Mouse (Mus musculus): ENCODE measurements around the gene Add2. TPM values are rescaled to one million over a fixed set of nuclear protein-coding genes. Genes with fewer than 3 reads are reported as not detected.

The Add2 gene
- polyA plus RNA-seq, 1 experiment: 6.7 TPM

DNA sequence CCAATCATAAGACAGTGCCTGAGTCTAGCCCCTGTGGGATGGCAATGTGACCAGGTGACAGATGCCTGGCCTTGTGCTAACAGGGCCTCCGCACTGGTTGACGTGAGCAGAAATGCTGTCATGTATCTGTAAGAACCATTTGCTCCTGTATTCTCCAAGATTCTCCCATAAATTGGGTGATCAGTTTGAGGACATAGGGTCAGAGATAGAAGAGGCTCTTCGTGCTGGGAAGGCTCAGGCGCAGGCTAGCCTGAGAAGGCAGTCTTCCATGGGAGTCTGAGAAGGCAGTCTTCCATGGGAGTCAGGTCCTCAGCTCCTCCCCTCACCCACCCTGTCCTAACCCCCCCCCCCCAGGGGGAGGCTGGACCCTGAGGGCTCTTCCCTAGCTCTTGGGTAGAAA lies 94.6 kb downstream of the Add2 start:
- no peak overlapping the region for H3K4me3 ChIP-seq (ENCODE audit: insufficient read depth, poor library complexity, severe bottlenecking)
- no peak overlapping the region for H3ac ChIP-seq (ENCODE audit: control insufficient read depth, insufficient read length, low read depth)
- no peaks in the 10 kb centered on the region for H3K79me2 ChIP-seq (ENCODE audit: control insufficient read depth, insufficient read depth)
- H3K36me3 ChIP-seq (ENCODE audit: control insufficient read depth, insufficient read depth): no peaks in the 10 kb centered on the region
- H3K79me3 ChIP-seq (ENCODE audit: low read depth): no peaks in the 10 kb centered on the region
- H3K27me3 ChIP-seq (ENCODE audit: control insufficient read depth, insufficient read depth, insufficient read length): peaks cover 9% of the 10 kb centered on the region
- TF ChIP-seq FOSL1 (IDR thresholded peaks at IDR 0.05; ENCODE audit: insufficient read depth, low read length, poor library complexity, severe bottlenecking) (no peak), MYOG (IDR thresholded peaks at IDR 0.05; ENCODE audit: control insufficient read depth, extremely low read depth, insufficient read length) (no peak), MAX (IDR thresholded peaks at IDR 0.05) (no peak), CTCF (IDR thresholded peaks at IDR 0.05; ENCODE audit: control insufficient read depth, insufficient read depth, insufficient read length) (no peak)

GRCm38 (mm10) chr6:86125761-86126160 lies 97.3 kb downstream of the Add2 start:
- Histone ChIP-seq H3ac (ENCODE audit: control insufficient read depth, insufficient read length, low read depth) (no peak overlapping the region), H3K27me3 (ENCODE audit: control insufficient read depth, insufficient read depth, insufficient read length) (no peaks in the 10 kb centered on the region), H3K4me3 (ENCODE audit: insufficient read depth, poor library complexity, severe bottlenecking) (no peak overlapping the region), H3K79me3 (ENCODE audit: low read depth) (no peaks in the 10 kb centered on the region), H3K79me2 (ENCODE audit: control insufficient read depth, insufficient read depth) (no peaks in the 10 kb centered on the region), H3K36me3 (ENCODE audit: control insufficient read depth, insufficient read depth) (no peaks in the 10 kb centered on the region)
- no peak for TF ChIP-seq USF1 (IDR thresholded peaks at IDR 0.05; ENCODE audit: low read depth)
- no peak for TF ChIP-seq CTCF (IDR thresholded peaks at IDR 0.05; ENCODE audit: control insufficient read depth, insufficient read depth, insufficient read length)

GRCm38 (mm10) chr6:86126953-86127581 lies 98.6 kb downstream of the Add2 start:
- TF ChIP-seq CTCF (IDR thresholded peaks at IDR 0.05; ENCODE audit: control insufficient read depth, insufficient read depth, insufficient read length) (peak; percentile 28), MYOG (IDR thresholded peaks at IDR 0.05; ENCODE audit: control insufficient read depth, extremely low read depth, insufficient read length) (no peak), MYOD1 (IDR thresholded peaks at IDR 0.05; ENCODE audit: control insufficient read depth, insufficient read length, low read depth) (no peak), MAX (IDR thresholded peaks at IDR 0.05) (no peak)
- no peaks in the 10 kb centered on the region for H3K27me3 ChIP-seq (ENCODE audit: control insufficient read depth, insufficient read depth, insufficient read length)
- no peak overlapping the region for H3ac ChIP-seq (ENCODE audit: control insufficient read depth, insufficient read length, low read depth)
- no peak overlapping the region for H3K4me3 ChIP-seq (ENCODE audit: insufficient read depth, poor library complexity, severe bottlenecking)
- no peaks in the 10 kb centered on the region for H3K36me3 ChIP-seq (ENCODE audit: control insufficient read depth, insufficient read depth)
- H3K79me2 ChIP-seq (ENCODE audit: control insufficient read depth, insufficient read depth): no peaks in the 10 kb centered on the region
- no peaks in the 10 kb centered on the region for H3K79me3 ChIP-seq (ENCODE audit: low read depth)

DNA sequence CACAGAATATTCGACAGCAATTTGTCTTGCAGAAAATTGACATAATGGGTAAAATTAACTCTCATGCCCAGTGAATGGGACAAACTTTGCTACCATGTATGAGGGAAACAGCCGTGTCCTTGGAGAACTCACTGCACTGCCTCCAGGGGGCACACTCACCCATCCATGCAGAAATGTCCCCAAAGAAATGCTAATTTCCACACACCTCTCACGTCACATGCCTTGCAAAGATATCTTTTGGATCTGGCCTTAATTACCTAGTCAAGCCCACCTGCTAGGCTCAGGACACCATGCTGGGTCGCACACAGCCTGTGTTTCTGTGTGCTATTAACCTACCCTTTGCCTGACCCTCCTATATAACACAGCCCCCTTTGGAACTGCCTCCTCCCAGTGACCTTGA lies 100.0 kb downstream of the Add2 start:
- no peaks in the 10 kb centered on the region for H3K79me2 ChIP-seq (ENCODE audit: control insufficient read depth, insufficient read depth)
- H3K4me3 ChIP-seq (ENCODE audit: insufficient read depth, poor library complexity, severe bottlenecking): no peak overlapping the region
- no peaks in the 10 kb centered on the region for H3K36me3 ChIP-seq (ENCODE audit: control insufficient read depth, insufficient read depth)
- H3K27me3 ChIP-seq (ENCODE audit: control insufficient read depth, insufficient read depth, insufficient read length): no peaks in the 10 kb centered on the region
- TF ChIP-seq MYOD1 (IDR thresholded peaks at IDR 0.05; ENCODE audit: control insufficient read depth, insufficient read length, low read depth) (no peak), CTCF (IDR thresholded peaks at IDR 0.05; ENCODE audit: control insufficient read depth, insufficient read depth, insufficient read length) (peak; percentile 54), USF1 (IDR thresholded peaks at IDR 0.05; ENCODE audit: low read depth) (no peak), FOSL1 (IDR thresholded peaks at IDR 0.05; ENCODE audit: insufficient read depth, low read length, poor library complexity, severe bottlenecking) (no peak), MAX (IDR thresholded peaks at IDR 0.05) (no peak), MYOG (IDR thresholded peaks at IDR 0.05; ENCODE audit: control insufficient read depth, extremely low read depth, insufficient read length) (no peak), CEBPB (IDR thresholded peaks at IDR 0.05; ENCODE audit: low read depth) (no peak)
- no peak overlapping the region for H3ac ChIP-seq (ENCODE audit: control insufficient read depth, insufficient read length, low read depth)
- H3K79me3 ChIP-seq (ENCODE audit: low read depth): no peaks in the 10 kb centered on the region

- no peak overlapping the region for H3ac ChIP-seq (ENCODE audit: control insufficient read depth, insufficient read length, low read depth)
- no peaks in the 10 kb centered on the region for H3K27me3 ChIP-seq (ENCODE audit: control insufficient read depth, insufficient read depth, insufficient read length)
Measured at GRCm38 (mm10) chr6:86129872-86130498, 101.5 kb downstream of the Add2 start.

GRCm38 (mm10) chr6:86133882-86134281 lies 105.4 kb downstream of the Add2 start:
- Histone ChIP-seq H3ac (ENCODE audit: control insufficient read depth, insufficient read length, low read depth) (no peak overlapping the region), H3K27me3 (ENCODE audit: control insufficient read depth, insufficient read depth, insufficient read length) (no peaks in the 10 kb centered on the region)

More at GRCm38 (mm10) chr6:86129872-86130498, 101.5 kb downstream of the Add2 start:
- Histone ChIP-seq H3K36me3 (ENCODE audit: control insufficient read depth, insufficient read depth) (no peaks in the 10 kb centered on the region), H3K79me3 (ENCODE audit: low read depth) (no peaks in the 10 kb centered on the region), H3K4me3 (ENCODE audit: insufficient read depth, poor library complexity, severe bottlenecking) (no peak overlapping the region), H3K79me2 (ENCODE audit: control insufficient read depth, insufficient read depth) (no peaks in the 10 kb centered on the region)
- TF ChIP-seq CEBPB (IDR thresholded peaks at IDR 0.05; ENCODE audit: low read depth): no peak
- TF ChIP-seq MYOG (IDR thresholded peaks at IDR 0.05; ENCODE audit: control insufficient read depth, extremely low read depth, insufficient read length): no peak

More at GRCm38 (mm10) chr6:86133882-86134281, 105.4 kb downstream of the Add2 start:
- Histone ChIP-seq H3K4me3 (ENCODE audit: insufficient read depth, poor library complexity, severe bottlenecking) (no peak overlapping the region), H3K79me3 (ENCODE audit: low read depth) (no peaks in the 10 kb centered on the region), H3K36me3 (ENCODE audit: control insufficient read depth, insufficient read depth) (no peaks in the 10 kb centered on the region), H3K79me2 (ENCODE audit: control insufficient read depth, insufficient read depth) (no peaks in the 10 kb centered on the region)
- peak; percentile 24 for TF ChIP-seq MYOD1 (IDR thresholded peaks at IDR 0.05; ENCODE audit: control insufficient read depth, insufficient read length, low read depth)
- TF ChIP-seq FOSL1 (IDR thresholded peaks at IDR 0.05; ENCODE audit: insufficient read depth, low read length, poor library complexity, severe bottlenecking): no peak
